Mouse (Mus musculus) ES-Bruce4 (cell line): Measurements from ENCODE around the gene Spib.

Source experiments
- CTCF ChIP-seq: IDR thresholded peaks from one replicate; pipeline ENCODE4 v1.8.1; 2011; ENCODE audit warnings: low read depth, low read length
- EP300 ChIP-seq: IDR thresholded peaks from 2 replicates; pipeline ENCODE4 v1.6.1; 2011; ENCODE audit warnings: low read depth, low read length; ENCODE audit not compliant: insufficient read depth
- POLR2A ChIP-seq: IDR thresholded peaks from one replicate; pipeline ENCODE4 v1.8.1; 2011; ENCODE audit warnings: low read length; ENCODE audit not compliant: insufficient read depth

- TF ChIP-seq CTCF: no peak
- TF ChIP-seq POLR2A: no peak
- TF ChIP-seq EP300: no peak
Measured at GRCm38 (mm10) chr7:44535657-44536589, 4.1 kb upstream of the Spib start.
